Mouse (Mus musculus) neural tube, embryonic 12.5 days (tissue): Measurements from ENCODE around the gene Lamtor3. TPM values are rescaled to one million over a fixed set of nuclear protein-coding genes. Genes with fewer than 3 reads are reported as not detected.
"Not testable (repeated sequence)": the region's sequence is repeated elsewhere in the genome, so short reads cannot be mapped to it uniquely, and the experiment has no call there.

ENCODE experiments used
- ATAC-seq: fragments of 200-750 bp; cut with Nextera tagmentation; 2 replicates; pipeline ENCODE4 v1.8.0; 2017; ENCODE audit warnings: low read depth, mild to moderate bottlenecking, moderate TSS enrichment, moderate library complexity; ENCODE audit not compliant: low FRiP score
- H3K27ac ChIP-seq: fragments of 300-500 bp; sonication (generic); 2 replicates; pipeline ENCODE4 v1.5.1; 2016
- H3K27me3 ChIP-seq: fragments of 300-500 bp; sonication (generic); replicated peaks from 2 replicates; pipeline ENCODE4 v1.6.1; 2016; ENCODE audit warnings: mild to moderate bottlenecking
- H3K36me3 ChIP-seq: fragments of 300-500 bp; sonication (generic); 2 replicates; pipeline ENCODE4 v1.6.1; 2016; ENCODE audit warnings: mild to moderate bottlenecking
- H3K4me1 ChIP-seq: fragments of 300-500 bp; sonication (generic); 2 replicates; pipeline ENCODE4 v1.6.1; 2016
- H3K4me2 ChIP-seq: fragments of 300-500 bp; sonication (generic); replicated peaks from 2 replicates; pipeline ENCODE4 v1.6.1; 2016; ENCODE audit warnings: mild to moderate bottlenecking
- H3K4me3 ChIP-seq: fragments of 300-500 bp; sonication (generic); 2 replicates; pipeline ENCODE4 v1.5.1; 2016
- H3K9ac ChIP-seq: fragments of 300-500 bp; sonication (generic); 2 replicates; pipeline ENCODE4 v1.6.1; 2016; ENCODE audit warnings: mild to moderate bottlenecking
- H3K9me3 ChIP-seq: fragments of 300-500 bp; sonication (generic); 2 replicates; pipeline ENCODE4 v1.6.1; 2016; ENCODE audit warnings: mild to moderate bottlenecking
- WGBS: fragments of 180-500 bp; shearing (Covaris S2); methylation state at CpG from one replicate; pipeline ENCODE4 v1.1.7; 2016; 5-methylcytosine and 5-hydroxymethylcytosine counted together
- polyA plus RNA-seq: library from polyadenylated mRNA; unstranded; fragments of >200 nt; fragmentation: Nextera tagmentation; extraction: Ambion mirVana; gene quantifications from 2 replicates; pipeline ENCODE4 v1.2.1, GENCODE M21; 2016

Gene Lamtor3
- polyA plus RNA-seq, 1 experiment from 2014 or later: 101 TPM

GRCm38 (mm10) chr3:137952225-137952913 is 34.1 kb downstream of the Lamtor3 start:
- H3K4me2 ChIP-seq: 0 out of 2 replicates have a peak overlapping the region, but pooled peaks have one; percentile 9

GRCm38 (mm10) chr3:137952914-137953880 is 34.9 kb downstream of the Lamtor3 start:
- peak; percentile 60; the same call in 1 of the 2 replicates for ATAC-seq
- WGBS: 78% methylated on average over 14 of the region's 14 CpGs
- Histone ChIP-seq H3K9ac (no peak overlapping the region), H3K9me3 (no peaks in the 10 kb centered on the region), H3K4me2 (0 out of 2 replicates have a peak overlapping the region, but pooled peaks have one; percentile 9), H3K4me1 (peaks cover 6% of the 10 kb centered on the region; the same call in 1 of the 2 replicates), H3K27me3 (no peaks in the 10 kb centered on the region), H3K27ac (no peak overlapping the region), H3K36me3 (no peaks in the 10 kb centered on the region), H3K4me3 (no peak overlapping the region)

More at GRCm38 (mm10) chr3:137952225-137952913, 34.1 kb downstream of the Lamtor3 start:
- no peak overlapping the region for H3K4me3 ChIP-seq
- peaks cover 6% of the 10 kb centered on the region; the same call in 1 of the 2 replicates for H3K4me1 ChIP-seq
- no peaks in the 10 kb centered on the region for H3K36me3 ChIP-seq
- ATAC-seq: no peak
- H3K27ac ChIP-seq: no peak overlapping the region
- no peaks in the 10 kb centered on the region for H3K9me3 ChIP-seq
- H3K27me3 ChIP-seq: no peaks in the 10 kb centered on the region
- WGBS: 79% methylated on average over 4 of the region's 4 CpGs
- no peak overlapping the region for H3K9ac ChIP-seq

- H3K4me2 ChIP-seq: no peak overlapping the region
Observed at GRCm38 (mm10) chr3:137954256-137954916, 36.1 kb downstream of the Lamtor3 start.

GRCm38 (mm10) chr3:137955560-137956081 is 37.3 kb downstream of the Lamtor3 start:
- Histone ChIP-seq H3K27me3 (no peaks in the 10 kb centered on the region), H3K36me3 (no peaks in the 10 kb centered on the region), H3K4me1 (peaks cover 6% of the 10 kb centered on the region; the same call in 1 of the 2 replicates), H3K27ac (no peak overlapping the region), H3K4me2 (peak overlapping the region; percentile 42), H3K9me3 (no peaks in the 10 kb centered on the region), H3K4me3 (no peak overlapping the region), H3K9ac (no peak overlapping the region)
- no peak for ATAC-seq
- 39% methylated on average over 16 of the region's 16 CpGs for WGBS

More at GRCm38 (mm10) chr3:137954256-137954916, 36.1 kb downstream of the Lamtor3 start:
- WGBS: 69% methylated on average over 23 of the region's 23 CpGs
- Histone ChIP-seq H3K9ac (no peak overlapping the region), H3K27me3 (no peaks in the 10 kb centered on the region), H3K4me1 (peaks cover 6% of the 10 kb centered on the region; the same call in 1 of the 2 replicates), H3K27ac (no peak overlapping the region), H3K4me3 (no peak overlapping the region), H3K9me3 (no peaks in the 10 kb centered on the region), H3K36me3 (no peaks in the 10 kb centered on the region)
- ATAC-seq: no peak

DNA sequence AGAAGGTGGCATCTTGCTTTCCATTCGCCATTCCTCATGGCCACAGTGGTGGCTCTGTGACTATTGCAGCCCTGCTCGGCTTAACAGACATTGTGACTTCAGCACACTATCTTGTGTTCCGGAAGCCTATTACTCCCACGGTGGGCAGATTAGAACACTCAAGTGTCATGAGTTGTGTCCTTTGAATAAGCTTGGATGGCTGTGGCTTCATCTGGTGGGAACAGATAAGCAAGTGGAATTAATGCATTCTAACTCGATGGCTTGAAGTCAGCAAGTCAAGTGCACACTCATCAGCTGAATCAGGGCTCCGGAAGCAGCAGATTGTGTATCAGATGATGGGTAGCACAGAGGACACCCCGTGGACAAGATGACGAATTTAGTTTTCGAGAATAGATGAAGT is 39.6 kb downstream of the Lamtor3 start:
- Histone ChIP-seq H3K4me3 (no peak overlapping the region), H3K4me1 (peaks cover 1% of the 10 kb centered on the region; the same call in 1 of the 2 replicates), H3K9me3 (no peaks in the 10 kb centered on the region), H3K4me2 (no peak overlapping the region), H3K27me3 (no peaks in the 10 kb centered on the region), H3K36me3 (no peaks in the 10 kb centered on the region), H3K9ac (no peak overlapping the region), H3K27ac (no peak overlapping the region)
- 92% methylated on average over 9 of the region's 9 CpGs for WGBS
- no peak for ATAC-seq

GRCm38 (mm10) chr3:137958352-137958751 is 40.0 kb downstream of the Lamtor3 start:
- Histone ChIP-seq H3K36me3 (no peaks in the 10 kb centered on the region), H3K27ac (no peak overlapping the region), H3K4me1 (no peaks in the 10 kb centered on the region), H3K9me3 (no peaks in the 10 kb centered on the region), H3K9ac (no peak overlapping the region), H3K4me2 (no peak overlapping the region), H3K27me3 (no peaks in the 10 kb centered on the region), H3K4me3 (no peak overlapping the region)
- WGBS: 95% methylated on average over 4 of the region's 4 CpGs
- ATAC-seq: no peak

- no peaks in the 10 kb centered on the region for H3K36me3 ChIP-seq
- 85% methylated on average over 4 of the region's 4 CpGs for WGBS
- H3K27me3 ChIP-seq: no peaks in the 10 kb centered on the region
- H3K4me3 ChIP-seq: no peak overlapping the region
- no peak overlapping the region for H3K27ac ChIP-seq
- H3K4me2 ChIP-seq: no peak overlapping the region
- H3K9me3 ChIP-seq: no peaks in the 10 kb centered on the region
- ATAC-seq: no peak
- H3K9ac ChIP-seq: no peak overlapping the region
- no peaks in the 10 kb centered on the region for H3K4me1 ChIP-seq
Observed at GRCm38 (mm10) chr3:137959456-137959855, 41.1 kb downstream of the Lamtor3 start.

DNA sequence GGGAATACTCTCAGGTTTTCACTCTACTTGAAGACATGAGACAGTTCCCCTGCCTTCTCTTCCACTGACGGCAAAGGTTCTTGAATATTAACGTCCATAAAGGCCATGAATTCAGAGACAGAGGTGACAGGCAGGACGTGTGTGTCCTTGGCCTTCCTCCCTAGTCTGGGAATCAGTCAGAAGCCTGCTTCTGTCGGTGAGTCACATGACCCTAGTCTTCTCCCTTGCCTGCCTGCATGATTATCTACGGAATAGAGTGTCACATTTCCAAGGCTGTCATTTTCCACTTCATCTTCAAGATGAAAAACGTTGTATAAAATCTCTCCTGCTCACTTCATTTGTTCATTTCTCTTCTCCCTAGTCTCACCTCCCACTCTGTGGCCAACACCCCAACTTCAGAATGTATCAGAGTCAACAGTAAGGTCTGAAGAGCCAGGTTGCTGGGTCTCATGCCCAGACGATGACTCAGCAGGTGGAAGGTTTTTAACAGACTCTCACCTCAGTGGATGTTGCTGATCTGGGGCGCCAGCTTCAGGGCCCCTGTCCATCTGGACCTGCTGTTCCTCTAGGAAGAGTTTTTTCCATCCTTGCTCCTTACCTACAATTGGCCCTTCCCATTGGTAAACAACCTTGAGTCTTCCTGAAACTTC is 43.6 kb downstream of the Lamtor3 start:
- no peak overlapping the region for H3K4me2 ChIP-seq
- H3K27me3 ChIP-seq: no peaks in the 10 kb centered on the region
- H3K9me3 ChIP-seq: no peaks in the 10 kb centered on the region
- H3K27ac ChIP-seq: no peak overlapping the region
- H3K4me1 ChIP-seq: no peaks in the 10 kb centered on the region
- WGBS: 70% methylated on average over 8 of the region's 8 CpGs
- H3K4me3 ChIP-seq: no peak overlapping the region
- no peak for ATAC-seq
- H3K36me3 ChIP-seq: no peaks in the 10 kb centered on the region
- no peak overlapping the region for H3K9ac ChIP-seq

DNA sequence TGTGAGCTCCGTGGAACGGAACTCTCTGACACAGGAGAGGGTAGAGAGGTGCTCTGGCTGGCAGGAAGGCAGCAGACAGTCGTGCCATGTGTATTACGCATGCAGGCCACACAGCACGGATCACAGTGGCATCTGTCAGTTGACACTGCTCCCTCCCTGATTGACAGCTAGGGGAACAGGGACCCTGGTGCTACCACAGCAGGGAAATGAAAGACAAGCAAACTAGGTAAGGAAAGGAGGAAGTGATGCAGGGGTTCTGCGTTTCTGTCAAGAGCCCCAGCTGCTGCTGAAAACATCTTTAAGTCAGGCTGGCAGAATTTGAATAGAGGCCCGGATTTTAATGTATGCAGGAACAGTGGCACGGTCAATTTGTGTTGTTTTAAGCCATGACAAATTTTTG is 45.2 kb downstream of the Lamtor3 start:
- no peaks in the 10 kb centered on the region for H3K4me1 ChIP-seq
- ATAC-seq: no peak
- no peaks in the 10 kb centered on the region for H3K36me3 ChIP-seq

GRCm38 (mm10) chr3:137964014-137964413 is 45.7 kb downstream of the Lamtor3 start:
- H3K27ac ChIP-seq, H3K36me3 ChIP-seq, H3K4me2 ChIP-seq, H3K4me1 ChIP-seq, ATAC-seq, H3K27me3 ChIP-seq, H3K9ac ChIP-seq, H3K9me3 ChIP-seq, H3K4me3 ChIP-seq: not testable (repeated sequence)
- 56% methylated on average over 1 of the region's 1 CpGs for WGBS

More for the DNA sequence above, 45.2 kb downstream of the Lamtor3 start:
- Histone ChIP-seq H3K27me3 (no peaks in the 10 kb centered on the region), H3K4me3 (no peak overlapping the region), H3K4me2 (no peak overlapping the region), H3K9ac (no peak overlapping the region), H3K9me3 (no peaks in the 10 kb centered on the region), H3K27ac (no peak overlapping the region)
- 77% methylated on average over 8 of the region's 8 CpGs for WGBS

DNA sequence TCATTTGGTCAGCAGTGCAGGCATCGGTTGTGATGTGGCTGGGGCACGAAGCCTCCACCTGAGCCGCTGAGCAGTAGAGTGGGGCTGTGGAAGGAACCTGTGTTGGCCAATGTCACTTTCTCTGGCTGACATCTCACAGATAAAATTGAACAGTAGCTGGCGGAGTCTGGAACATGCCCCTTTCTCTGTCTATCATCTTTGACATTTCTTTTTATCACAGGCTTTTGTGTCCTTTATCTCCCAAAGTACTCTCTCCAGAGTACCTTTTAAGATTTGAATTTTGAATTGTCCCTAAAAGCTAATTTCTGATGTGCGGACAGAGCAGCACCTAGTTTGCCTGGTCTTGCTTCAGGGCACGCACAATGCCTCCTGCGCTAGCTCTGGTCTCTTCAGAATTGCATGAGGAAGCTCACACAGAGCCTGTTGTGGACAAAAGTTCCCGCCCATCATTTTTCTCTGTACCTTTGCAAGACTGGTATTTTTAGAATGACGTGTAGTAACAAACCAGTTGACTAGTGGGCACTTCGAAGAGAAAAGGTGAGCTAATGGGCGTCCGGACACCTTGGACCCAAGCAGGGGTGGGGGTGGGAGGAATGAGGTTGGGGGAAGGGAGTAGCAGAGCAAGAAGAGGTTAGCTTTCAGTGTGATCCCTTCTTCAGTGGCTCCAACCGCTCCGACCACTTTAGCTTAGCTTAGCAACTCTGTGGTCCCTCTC is 50.0 kb downstream of the Lamtor3 start:
- Histone ChIP-seq H3K4me2 (no peak overlapping the region), H3K4me1 (no peaks in the 10 kb centered on the region), H3K36me3 (no peaks in the 10 kb centered on the region), H3K9ac (no peak overlapping the region), H3K9me3 (no peaks in the 10 kb centered on the region), H3K27me3 (no peaks in the 10 kb centered on the region), H3K27ac (no peak overlapping the region), H3K4me3 (no peak overlapping the region)
- 92% methylated on average over 14 of the region's 14 CpGs for WGBS
- no peak for ATAC-seq
